Mouse (Mus musculus) lung, adult 18-20 months (tissue): ENCODE measurements around the gene Tmem150b.

Experiments
- DNase-seq, 2 experiments: peaks; one replicate each; pipeline ENCODE4 v3.0.0; 2022; ENCODE audit warnings: mixed read lengths in 2 of 2

The Tmem150b gene

GRCm38 (mm10) chr7:4725169-4725568 lies at the start of gene Tmem150b:
Tmem150b (minus strand) TSS chr7:4725249.
- DNase-seq = no peak

- DNase-seq = no peak
Measured at GRCm38 (mm10) chr7:4771202-4771601, 46.2 kb upstream of the Tmem150b start, which contains the start of gene Fam71e2. Fam71e2 (minus strand) TSS chr7:4771302.

- DNase-seq = no peak
Measured at GRCm38 (mm10) chr7:4764946-4765710, 40.1 kb upstream of the Tmem150b start.

- peak in 1 of 2 experiments; percentile 27 for DNase-seq
Measured at GRCm38 (mm10) chr7:4759670-4760069, 34.6 kb upstream of the Tmem150b start.

GRCm38 (mm10) chr7:4752821-4753570 lies 27.9 kb upstream of the Tmem150b start, which contains the start of gene Cox6b2:
Cox6b2 (minus strand) TSS chr7:4753094.
- peak; percentile 82 to 86 for DNase-seq

GRCm38 (mm10) chr7:4751971-4752820 lies 27.1 kb upstream of the Tmem150b start:
- DNase-seq = peak; percentile 30 to 48

GRCm38 (mm10) chr7:4749169-4749568 lies 24.1 kb upstream of the Tmem150b start:
- DNase-seq = no peak

GRCm38 (mm10) chr7:4748321-4748720 lies 23.3 kb upstream of the Tmem150b start:
- no peak for DNase-seq

- no peak for DNase-seq
Measured at GRCm38 (mm10) chr7:4747156-4747899, 22.3 kb upstream of the Tmem150b start.

- DNase-seq = no peak
Measured at GRCm38 (mm10) chr7:4746326-4746980, 21.4 kb upstream of the Tmem150b start.

GRCm38 (mm10) chr7:4744886-4745285 lies 19.8 kb upstream of the Tmem150b start:
- no peak for DNase-seq

GRCm38 (mm10) chr7:4743354-4743753 lies 18.3 kb upstream of the Tmem150b start:
- peak in 1 of 2 experiments; percentile 49 for DNase-seq

GRCm38 (mm10) chr7:4742482-4742819 lies 17.4 kb upstream of the Tmem150b start:
- no peak for DNase-seq

- DNase-seq = no peak
Measured at GRCm38 (mm10) chr7:4741672-4742481, 16.8 kb upstream of the Tmem150b start.

- DNase-seq = peak; percentile 71 to 77
Measured at GRCm38 (mm10) chr7:4741151-4741550, 16.1 kb upstream of the Tmem150b start.

- DNase-seq = peak in 1 of 2 experiments; percentile 18
Measured at GRCm38 (mm10) chr7:4740309-4740727, 15.3 kb upstream of the Tmem150b start.

- peak; percentile 100 for DNase-seq
Measured at GRCm38 (mm10) chr7:4739544-4740275, 14.7 kb upstream of the Tmem150b start, which contains the start of gene Kmt5c. Kmt5c (plus strand) TSS chr7:4740115.

GRCm38 (mm10) chr7:4739041-4739543 lies 14.0 kb upstream of the Tmem150b start:
- DNase-seq = no peak

GRCm38 (mm10) chr7:4732968-4733392 lies 7.9 kb upstream of the Tmem150b start:
- no peak for DNase-seq

- DNase-seq = no peak
Measured at GRCm38 (mm10) chr7:4731090-4731489, 6.0 kb upstream of the Tmem150b start.
